Comparison of ENCODE assay signal across 8 mouse cellular contexts in the genomic region with DNA sequence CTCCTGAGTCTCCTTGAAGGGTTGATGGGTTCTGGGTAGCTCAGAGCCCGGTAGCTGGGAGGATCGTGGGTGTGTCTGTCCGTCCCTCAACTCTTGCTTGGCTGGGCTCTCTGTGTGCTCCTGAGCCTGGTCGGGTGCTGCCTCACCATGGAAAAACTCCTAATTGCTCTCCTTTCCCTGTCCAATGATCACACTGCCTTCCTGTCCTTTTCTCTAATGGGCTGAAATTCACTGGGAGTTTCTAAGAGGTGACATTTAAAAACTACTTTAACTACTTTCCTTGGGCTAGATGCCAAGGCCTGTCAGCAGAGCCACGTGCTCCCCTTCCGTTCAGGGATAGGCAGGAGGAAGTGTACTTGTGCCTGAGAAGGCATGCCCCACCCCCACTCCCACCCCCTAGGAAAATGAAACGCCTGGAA. TPM values are rescaled to one million over a fixed set of nuclear protein-coding genes. Genes with fewer than 3 reads are reported as not detected.
DNase-seq lines count a peak whose midpoint lies in the region; ATAC-seq lines count a peak whose summit lies in the region.

No protein-coding gene starts in this region.

- ATAC-seq in embryonic facial prominence, embryonic 13.5 days (ENCODE audit: insufficient number of reproducible peaks, insufficient read depth, low FRiP score, low TSS enrichment, low read depth): no peak
- no peak for ATAC-seq in limb, embryonic 13.5 days (ENCODE audit: low FRiP score, low read depth)
- no peak for ATAC-seq in midbrain, embryonic 16.5 days

- H3K4me3 ChIP-seq in embryonic facial prominence, embryonic 13.5 days: no peak overlapping the region; the same call in 1 of the 2 replicates
- no peak overlapping the region for H3K4me3 ChIP-seq in limb, embryonic 13.5 days
- peak overlapping the region; percentile 68 for H3K4me3 ChIP-seq in midbrain, embryonic 16.5 days (ENCODE audit: low read depth, low read length)

- no peaks in the 10 kb centered on the region for H3K36me3 ChIP-seq in embryonic facial prominence, embryonic 13.5 days
- H3K36me3 ChIP-seq in limb, embryonic 13.5 days: no peaks in the 10 kb centered on the region
- no peaks in the 10 kb centered on the region for H3K36me3 ChIP-seq in midbrain, embryonic 16.5 days (ENCODE audit: control insufficient read depth, insufficient read depth, low read length)

- intact Hi-C loops in heart, postnatal 36 days (cut with DNase I): loop anchor here (2.0 kb wide), 1 partner anchor 43 kb away; no protein-coding TSS in a partner anchor

- peaks cover 26% of the 10 kb centered on the region for H3K4me1 ChIP-seq in embryonic facial prominence, embryonic 13.5 days
- peaks cover 28% of the 10 kb centered on the region for H3K4me1 ChIP-seq in limb, embryonic 13.5 days
- H3K4me1 ChIP-seq in midbrain, embryonic 16.5 days (ENCODE audit: control insufficient read depth, insufficient read depth, low read length): peaks cover 20% of the 10 kb centered on the region

- no peak overlapping the region for H3K27ac ChIP-seq in embryonic facial prominence, embryonic 13.5 days
- H3K27ac ChIP-seq in limb, embryonic 13.5 days: no peak overlapping the region
- H3K27ac ChIP-seq in midbrain, embryonic 16.5 days (ENCODE audit: low read length): no peak overlapping the region

- peak; percentile 59 for DNase-seq in gastrocnemius, adult 18-20 months (ENCODE audit: low spot score)
- DNase-seq in gastrocnemius, postnatal 25 days: no peak
- peak; percentile 55 to 67 for DNase-seq in heart, postnatal 36 days
- no peak for DNase-seq in right cerebral cortex, postnatal 4 days
- no peak for DNase-seq in layer of hippocampus, adult 9-11 months

- no peak overlapping the region for H3K9ac ChIP-seq in embryonic facial prominence, embryonic 13.5 days
- no peak overlapping the region for H3K9ac ChIP-seq in limb, embryonic 13.5 days
- H3K9ac ChIP-seq in midbrain, embryonic 16.5 days (ENCODE audit: low read depth, low read length): peak overlapping the region; percentile 82; the same call in 1 of the 2 replicates

- 16% methylated on average over 7 of the region's 7 CpGs for WGBS in embryonic facial prominence, embryonic 13.5 days
- WGBS in limb, embryonic 13.5 days: 7% methylated on average over 7 of the region's 7 CpGs
- WGBS in midbrain, embryonic 16.5 days: 20% methylated on average over 7 of the region's 7 CpGs

- H3K9me3 ChIP-seq in embryonic facial prominence, embryonic 13.5 days: no peaks in the 10 kb centered on the region
- no peaks in the 10 kb centered on the region for H3K9me3 ChIP-seq in limb, embryonic 13.5 days
- no peaks in the 10 kb centered on the region for H3K9me3 ChIP-seq in midbrain, embryonic 16.5 days (replicated peaks; ENCODE audit: control insufficient read depth, low read length, poor library complexity, severe bottlenecking)

- H3K4me2 ChIP-seq in embryonic facial prominence, embryonic 13.5 days: peak overlapping the region; percentile 99
- H3K4me2 ChIP-seq in limb, embryonic 13.5 days (replicated peaks): peak overlapping the region; percentile 99
- H3K4me2 ChIP-seq in midbrain, embryonic 16.5 days (ENCODE audit: low read length): peak overlapping the region; percentile 95

- H3K27me3 ChIP-seq in embryonic facial prominence, embryonic 13.5 days: peaks cover 33% of the 10 kb centered on the region
- peaks cover 47% of the 10 kb centered on the region for H3K27me3 ChIP-seq in limb, embryonic 13.5 days
- H3K27me3 ChIP-seq in midbrain, embryonic 16.5 days (ENCODE audit: control insufficient read depth, insufficient read depth, low read depth, low read length): no peaks in the 10 kb centered on the region

RNA-seq across cellular contexts. Expression of gene Slc37a1, which starts 10.9 kb away (rescaled TPM):
- total RNA-seq in gastrocnemius, adult 18-20 months (2021): 1 to 10 TPM; 3.7 to 5.9 TPM
- 1 to 10 TPM; 3.0 to 5.2 TPM for total RNA-seq in gastrocnemius, postnatal 25 days (2021)
- polyA plus RNA-seq in embryonic facial prominence, embryonic 13.5 days (2015; fragmentation: Nextera tagmentation; extraction: Ambion mirVana): 3.2 and 3.8 TPM in 2 replicates
- 10 to 100 TPM; 11.1 to 12.5 TPM for total RNA-seq in heart, postnatal 36 days (2021)
- polyA plus RNA-seq in limb, embryonic 13.5 days (2015; fragmentation: Nextera tagmentation; extraction: Ambion mirVana): 1.3 and 1.8 TPM in 2 replicates
- polyA plus RNA-seq in midbrain, embryonic 16.5 days (2015; fragmentation: Nextera tagmentation; extraction: Ambion mirVana): 12.9 and 20.1 TPM in 2 replicates

RNA-seq across cellular contexts. Expression of gene Rsph1, which starts 20.3 kb away (rescaled TPM):
- 10 to 100 TPM in 1 of 2 experiments, 1 to 10 TPM in 1; 2.4 to 11.6 TPM for total RNA-seq in gastrocnemius, adult 18-20 months (2021)
- 10 to 100 TPM in 1 of 2 experiments, 1 to 10 TPM in 1; 8.0 to 10.2 TPM for total RNA-seq in gastrocnemius, postnatal 25 days (2021)
- polyA plus RNA-seq in embryonic facial prominence, embryonic 13.5 days (2015; fragmentation: Nextera tagmentation; extraction: Ambion mirVana): 0.46 and 1.5 TPM in 2 replicates
- 1 to 10 TPM; 1.0 to 1.2 TPM for total RNA-seq in heart, postnatal 36 days (2021)
- polyA plus RNA-seq in limb, embryonic 13.5 days (2015; fragmentation: Nextera tagmentation; extraction: Ambion mirVana): 0.48 and 0.59 TPM in 2 replicates
- polyA plus RNA-seq in midbrain, embryonic 16.5 days (2015; fragmentation: Nextera tagmentation; extraction: Ambion mirVana): 6.4 and 8.6 TPM in 2 replicates

Comparison
In these comparisons a context has a peak if more than half of its experiments do, and no peak if none do; other contexts are left out.
1. DNase-seq: peak in gastrocnemius, adult 18-20 months (single experiment) and heart, postnatal 36 days (2 of 2); none in gastrocnemius, postnatal 25 days (single experiment), right cerebral cortex, postnatal 4 days (single experiment) and layer of hippocampus, adult 9-11 months (single experiment).
2. Peak in every context shown above with its lines, with median percentiles within 50 percentile points of each other: H3K4me2 ChIP-seq.